Mouse (Mus musculus): ENCODE data around the gene Tgm5.

GRCm38 (mm10) chr2:121102051-121102450 lies 16.4 kb upstream of the Tgm5 start:
- no peak for TF ChIP-seq POLR2A (IDR thresholded peaks at IDR 0.05; ENCODE audit: low read depth, low read length)
- TF ChIP-seq CTCF (IDR thresholded peaks at IDR 0.05; ENCODE audit: extremely low read depth, insufficient read length, insufficient replicate concordance, low read depth, low read length) = no peak
